Mouse (Mus musculus): ENCODE measurements around the gene Cul3. TPM values are rescaled to one million over a fixed set of nuclear protein-coding genes. Genes with fewer than 3 reads are reported as not detected.

Gene Cul3
- total and polyA plus RNA-seq, 3 experiments: 65.5 to 237 (median 176) TPM

GRCm38 (mm10) chr1:80240017-80240660 is 100.1 kb downstream of the Cul3 start:
- in situ Hi-C loops (cut with MboI; ENCODE audit: low pct_ligation_motif_present, low pct_unique_long_range_greater_than_20kb, low sequenced_read_pairs): no loop called here
- TF ChIP-seq ZNF384 (IDR thresholded peaks at IDR 0.05; ENCODE audit: low read depth, low read length) (peak; percentile 48; the same call in 1 of the 2 replicates), MAX (IDR thresholded peaks at IDR 0.05; ENCODE audit: low read length) (no peak), ZKSCAN1 (IDR thresholded peaks at IDR 0.05; ENCODE audit: borderline replicate concordance, low read depth, low read length) (no peak)

GRCm38 (mm10) chr1:80239481-80239880 is 100.8 kb downstream of the Cul3 start:
- TF ChIP-seq UBTF (IDR thresholded peaks at IDR 0.05; ENCODE audit: low read depth, low read length) (no peak), TCF12 (IDR thresholded peaks at IDR 0.05; ENCODE audit: low read depth, low read length) (no peak), ETS1 (conservative IDR thresholded peaks at IDR 0.05; ENCODE audit: low read depth, low read length) (no peak), CHD1 (IDR thresholded peaks at IDR 0.05; ENCODE audit: low read depth, low read length) (no peak), NELFE (IDR thresholded peaks at IDR 0.05; ENCODE audit: low read depth, low read length) (no peak), MEF2A (IDR thresholded peaks at IDR 0.05; ENCODE audit: borderline replicate concordance, low read depth, low read length) (no peak), POLR2AphosphoS2 (IDR thresholded peaks at IDR 0.05; ENCODE audit: low read depth, low read length) (no peak), IRF4 (IDR thresholded peaks at IDR 0.05; ENCODE audit: low read depth, low read length) (no peak), MAX (IDR thresholded peaks at IDR 0.05; ENCODE audit: low read length) (no peak), GABPA (IDR thresholded peaks at IDR 0.05; ENCODE audit: insufficient replicate concordance, low read depth, low read length) (no peak), USF1 (IDR thresholded peaks at IDR 0.05; ENCODE audit: low read depth, low read length) (no peak), SIN3A (IDR thresholded peaks at IDR 0.05; ENCODE audit: low read length) (no peak), RCOR1 (conservative IDR thresholded peaks at IDR 0.05; ENCODE audit: low read depth, low read length) (no peak), BHLHE40 (IDR thresholded peaks at IDR 0.05; ENCODE audit: low read depth, low read length) (no peak), NRF1 (IDR thresholded peaks at IDR 0.05; ENCODE audit: low read depth, low read length) (no peak)
- dilution Hi-C loops (cut with MboI; ENCODE audit: extremely low pct_ligation_motif_present, extremely low pct_unique_long_range_greater_than_20kb, low sequenced_read_pairs): no loop called here
- no peak overlapping the region for H3K4me3 ChIP-seq (replicated peaks in 1 of 3; ENCODE audit: low read depth in 2 of 3, low read length in 2 of 3, poor library complexity in 1 of 3)

More at GRCm38 (mm10) chr1:80240017-80240660, 100.1 kb downstream of the Cul3 start:
- DNase-seq (ENCODE audit: extremely low read depth): no peak
- dilution Hi-C loops (cut with MboI; ENCODE audit: extremely low pct_ligation_motif_present, extremely low pct_unique_long_range_greater_than_20kb, low sequenced_read_pairs): no loop called here
- no peaks in the 10 kb centered on the region for H3K27me3 ChIP-seq (replicated peaks)
- no peak overlapping the region for H3K4me3 ChIP-seq (replicated peaks in 1 of 3; ENCODE audit: low read depth in 2 of 3, low read length in 2 of 3, poor library complexity in 1 of 3)
- H3K36me3 ChIP-seq (replicated peaks in 1 of 2; ENCODE audit: control insufficient read depth in 1 of 2, insufficient read depth in 1 of 2, low read length in 1 of 2): no peaks in the 10 kb centered on the region
- no peaks in the 10 kb centered on the region for H3K9me3 ChIP-seq (replicated peaks; ENCODE audit: low read length)
- peaks cover 0 to 7% of the 10 kb centered on the region in 2 experiments; a peak in 1 of 4 replicates for H3K4me1 ChIP-seq (ENCODE audit: control insufficient read depth in 1 of 2, insufficient read depth in 2 of 2)
- no peak overlapping the region for H3K9ac ChIP-seq (ENCODE audit: insufficient read depth, low read depth)
- H3K4me2 ChIP-seq (ENCODE audit: insufficient read depth, low read depth, poor library complexity, severe bottlenecking): no peak overlapping the region
- H3K79me2 ChIP-seq (replicated peaks; ENCODE audit: control insufficient read depth, extremely low read depth, insufficient read depth, poor library complexity, severe bottlenecking): no peaks in the 10 kb centered on the region
- no peak overlapping the region for H3K27ac ChIP-seq (ENCODE audit: insufficient read depth, low read depth)

More at GRCm38 (mm10) chr1:80239481-80239880, 100.8 kb downstream of the Cul3 start:
- Histone ChIP-seq H3K36me3 (replicated peaks in 1 of 2; ENCODE audit: control insufficient read depth in 1 of 2, insufficient read depth in 1 of 2, low read length in 1 of 2) (no peaks in the 10 kb centered on the region), H3K27me3 (replicated peaks) (no peaks in the 10 kb centered on the region), H3K9me3 (replicated peaks; ENCODE audit: low read length) (no peaks in the 10 kb centered on the region), H3K79me2 (replicated peaks; ENCODE audit: control insufficient read depth, extremely low read depth, insufficient read depth, poor library complexity, severe bottlenecking) (no peaks in the 10 kb centered on the region), H3K4me1 (ENCODE audit: control insufficient read depth in 1 of 2, insufficient read depth in 2 of 2) (peaks cover 0 to 7% of the 10 kb centered on the region in 2 experiments; a peak in 1 of 4 replicates), H3K27ac (ENCODE audit: insufficient read depth, low read depth) (no peak overlapping the region), H3K9ac (ENCODE audit: insufficient read depth, low read depth) (no peak overlapping the region), H3K4me2 (ENCODE audit: insufficient read depth, low read depth, poor library complexity, severe bottlenecking) (no peak overlapping the region)
- DNase-seq (ENCODE audit: extremely low read depth): no peak
- in situ Hi-C loops (cut with MboI; ENCODE audit: low pct_ligation_motif_present, low pct_unique_long_range_greater_than_20kb, low sequenced_read_pairs): no loop called here

Measured in CH12.LX (cell line).